Mouse (Mus musculus): ENCODE measurements around the gene Tinagl1. TPM values are rescaled to one million over a fixed set of nuclear protein-coding genes. Genes with fewer than 3 reads are reported as not detected.

The Tinagl1 gene
- polyA plus RNA-seq, 1 experiment from 2014 or later, result 8.2 TPM

GRCm38 (mm10) chr4:130168280-130169183, 6.4 kb downstream of the Tinagl1 start:
- 37% methylated on average over 16 of the region's 16 CpGs for WGBS
- Histone ChIP-seq H3K4me3 (ENCODE audit: low read depth, low read length) (no peak overlapping the region), H3K27me3 (ENCODE audit: control insufficient read depth, insufficient read depth, low read length) (peaks cover 2% of the 10 kb centered on the region; the same call in 1 of the 2 replicates), H3K4me1 (ENCODE audit: control insufficient read depth, insufficient read depth, low read length) (peaks cover 7% of the 10 kb centered on the region), H3K9ac (replicated peaks; ENCODE audit: low read length) (no peak overlapping the region), H3K4me2 (ENCODE audit: low read depth, low read length) (no peak overlapping the region), H3K36me3 (replicated peaks; ENCODE audit: control insufficient read depth, insufficient read depth, low read depth, low read length) (no peaks in the 10 kb centered on the region), H3K27ac (replicated peaks; ENCODE audit: low read depth, low read length) (no peak overlapping the region), H3K9me3 (replicated peaks; ENCODE audit: control insufficient read depth, low read length) (no peaks in the 10 kb centered on the region)
- ATAC-seq (replicated peaks; ENCODE audit: insufficient number of reproducible peaks, low FRiP score, low TSS enrichment, low read depth), result no peak
- peak; percentile 56 for DNase-seq (ENCODE audit: low spot score)

GRCm38 (mm10) chr4:130167814-130168213, 7.1 kb downstream of the Tinagl1 start:
- Histone ChIP-seq H3K27ac (replicated peaks; ENCODE audit: low read depth, low read length) (no peak overlapping the region), H3K27me3 (ENCODE audit: control insufficient read depth, insufficient read depth, low read length) (0 out of 2 replicates have a peak, but pooled peaks cover 2% of the 10 kb centered on the region), H3K36me3 (replicated peaks; ENCODE audit: control insufficient read depth, insufficient read depth, low read depth, low read length) (no peaks in the 10 kb centered on the region), H3K4me3 (ENCODE audit: low read depth, low read length) (no peak overlapping the region), H3K9me3 (replicated peaks; ENCODE audit: control insufficient read depth, low read length) (no peaks in the 10 kb centered on the region), H3K9ac (replicated peaks; ENCODE audit: low read length) (no peak overlapping the region), H3K4me2 (ENCODE audit: low read depth, low read length) (0 out of 2 replicates have a peak overlapping the region, but pooled peaks have one; percentile 8), H3K4me1 (ENCODE audit: control insufficient read depth, insufficient read depth, low read length) (peaks cover 11% of the 10 kb centered on the region)
- ATAC-seq (replicated peaks; ENCODE audit: insufficient number of reproducible peaks, low FRiP score, low TSS enrichment, low read depth) (no peak), DNase-seq (ENCODE audit: low spot score) (no peak)
- 40% methylated on average over 9 of the region's 9 CpGs for WGBS

GRCm38 (mm10) chr4:130167321-130167720, 7.6 kb downstream of the Tinagl1 start:
- H3K36me3 ChIP-seq (replicated peaks; ENCODE audit: control insufficient read depth, insufficient read depth, low read depth, low read length), result no peaks in the 10 kb centered on the region
- no peak for DNase-seq (ENCODE audit: low spot score)
- WGBS, result 54% methylated on average over 22 of the region's 22 CpGs
- no peak overlapping the region for H3K4me3 ChIP-seq (ENCODE audit: low read depth, low read length)
- 0 out of 2 replicates have a peak, but pooled peaks cover 2% of the 10 kb centered on the region for H3K27me3 ChIP-seq (ENCODE audit: control insufficient read depth, insufficient read depth, low read length)
- H3K4me1 ChIP-seq (ENCODE audit: control insufficient read depth, insufficient read depth, low read length), result peaks cover 11% of the 10 kb centered on the region
- no peak overlapping the region for H3K27ac ChIP-seq (replicated peaks; ENCODE audit: low read depth, low read length)
- ATAC-seq (replicated peaks; ENCODE audit: insufficient number of reproducible peaks, low FRiP score, low TSS enrichment, low read depth), result no peak
- no peaks in the 10 kb centered on the region for H3K9me3 ChIP-seq (replicated peaks; ENCODE audit: control insufficient read depth, low read length)
- no peak overlapping the region for H3K9ac ChIP-seq (replicated peaks; ENCODE audit: low read length)
- H3K4me2 ChIP-seq (ENCODE audit: low read depth, low read length), result 0 out of 2 replicates have a peak overlapping the region, but pooled peaks have one; percentile 8

GRCm38 (mm10) chr4:130166592-130166991, 8.3 kb downstream of the Tinagl1 start:
- no peak overlapping the region for H3K4me2 ChIP-seq (ENCODE audit: low read depth, low read length)
- ATAC-seq (replicated peaks; ENCODE audit: insufficient number of reproducible peaks, low FRiP score, low TSS enrichment, low read depth), result no peak
- WGBS, result 63% methylated on average over 8 of the region's 8 CpGs

GRCm38 (mm10) chr4:130166061-130166460, 8.9 kb downstream of the Tinagl1 start:
- no peak for ATAC-seq (replicated peaks; ENCODE audit: insufficient number of reproducible peaks, low FRiP score, low TSS enrichment, low read depth)
- Histone ChIP-seq H3K36me3 (replicated peaks; ENCODE audit: control insufficient read depth, insufficient read depth, low read depth, low read length) (no peaks in the 10 kb centered on the region), H3K4me2 (ENCODE audit: low read depth, low read length) (no peak overlapping the region), H3K4me1 (ENCODE audit: control insufficient read depth, insufficient read depth, low read length) (peaks cover 11% of the 10 kb centered on the region), H3K9ac (replicated peaks; ENCODE audit: low read length) (no peak overlapping the region), H3K27me3 (ENCODE audit: control insufficient read depth, insufficient read depth, low read length) (0 out of 2 replicates have a peak, but pooled peaks cover 2% of the 10 kb centered on the region), H3K9me3 (replicated peaks; ENCODE audit: control insufficient read depth, low read length) (no peaks in the 10 kb centered on the region), H3K4me3 (ENCODE audit: low read depth, low read length) (no peak overlapping the region), H3K27ac (replicated peaks; ENCODE audit: low read depth, low read length) (no peak overlapping the region)
- 79% methylated on average over 18 of the region's 18 CpGs for WGBS
- DNase-seq (ENCODE audit: low spot score), result no peak

More at GRCm38 (mm10) chr4:130166592-130166991, 8.3 kb downstream of the Tinagl1 start:
- DNase-seq (ENCODE audit: low spot score), result no peak
- H3K27me3 ChIP-seq (ENCODE audit: control insufficient read depth, insufficient read depth, low read length), result 0 out of 2 replicates have a peak, but pooled peaks cover 2% of the 10 kb centered on the region
- H3K4me1 ChIP-seq (ENCODE audit: control insufficient read depth, insufficient read depth, low read length), result peaks cover 11% of the 10 kb centered on the region
- no peak overlapping the region for H3K4me3 ChIP-seq (ENCODE audit: low read depth, low read length)
- H3K9ac ChIP-seq (replicated peaks; ENCODE audit: low read length), result no peak overlapping the region
- no peaks in the 10 kb centered on the region for H3K36me3 ChIP-seq (replicated peaks; ENCODE audit: control insufficient read depth, insufficient read depth, low read depth, low read length)
- no peak overlapping the region for H3K27ac ChIP-seq (replicated peaks; ENCODE audit: low read depth, low read length)
- H3K9me3 ChIP-seq (replicated peaks; ENCODE audit: control insufficient read depth, low read length), result no peaks in the 10 kb centered on the region

GRCm38 (mm10) chr4:130164121-130164520, 10.8 kb downstream of the Tinagl1 start:
- Histone ChIP-seq H3K9me3 (replicated peaks; ENCODE audit: control insufficient read depth, low read length) (no peaks in the 10 kb centered on the region), H3K9ac (replicated peaks; ENCODE audit: low read length) (no peak overlapping the region), H3K4me3 (ENCODE audit: low read depth, low read length) (no peak overlapping the region), H3K27ac (replicated peaks; ENCODE audit: low read depth, low read length) (no peak overlapping the region), H3K4me2 (ENCODE audit: low read depth, low read length) (no peak overlapping the region), H3K27me3 (ENCODE audit: control insufficient read depth, insufficient read depth, low read length) (0 out of 2 replicates have a peak, but pooled peaks cover 2% of the 10 kb centered on the region), H3K4me1 (ENCODE audit: control insufficient read depth, insufficient read depth, low read length) (peaks cover 11% of the 10 kb centered on the region), H3K36me3 (replicated peaks; ENCODE audit: control insufficient read depth, insufficient read depth, low read depth, low read length) (no peaks in the 10 kb centered on the region)
- WGBS, result 77% methylated on average over 6 of the region's 6 CpGs
- ATAC-seq (replicated peaks; ENCODE audit: insufficient number of reproducible peaks, low FRiP score, low TSS enrichment, low read depth) (no peak), DNase-seq (ENCODE audit: low spot score) (no peak)

- WGBS, result 3% methylated on average over 20 of the region's 20 CpGs
- ATAC-seq (replicated peaks; ENCODE audit: insufficient number of reproducible peaks, low FRiP score, low TSS enrichment, low read depth), result no peak
- H3K27me3 ChIP-seq (ENCODE audit: control insufficient read depth, insufficient read depth, low read length), result 0 out of 2 replicates have a peak, but pooled peaks cover 2% of the 10 kb centered on the region
- peak overlapping the region; percentile 37 for H3K4me2 ChIP-seq (ENCODE audit: low read depth, low read length)
- no peak overlapping the region for H3K27ac ChIP-seq (replicated peaks; ENCODE audit: low read depth, low read length)
- no peaks in the 10 kb centered on the region for H3K9me3 ChIP-seq (replicated peaks; ENCODE audit: control insufficient read depth, low read length)
- peak overlapping the region; percentile 35 for H3K9ac ChIP-seq (replicated peaks; ENCODE audit: low read length)
- peak; percentile 44 for DNase-seq (ENCODE audit: low spot score)
- no peaks in the 10 kb centered on the region for H3K36me3 ChIP-seq (replicated peaks; ENCODE audit: control insufficient read depth, insufficient read depth, low read depth, low read length)
- H3K4me1 ChIP-seq (ENCODE audit: control insufficient read depth, insufficient read depth, low read length), result peaks cover 11% of the 10 kb centered on the region
- H3K4me3 ChIP-seq (ENCODE audit: low read depth, low read length), result no peak overlapping the region
Observed at GRCm38 (mm10) chr4:130163391-130163861, 11.5 kb downstream of the Tinagl1 start.

- H3K9me3 ChIP-seq (replicated peaks; ENCODE audit: control insufficient read depth, low read length), result no peaks in the 10 kb centered on the region
- H3K4me1 ChIP-seq (ENCODE audit: control insufficient read depth, insufficient read depth, low read length), result peaks cover 7% of the 10 kb centered on the region
- H3K36me3 ChIP-seq (replicated peaks; ENCODE audit: control insufficient read depth, insufficient read depth, low read depth, low read length), result no peaks in the 10 kb centered on the region
- WGBS, result 12% methylated on average over 4 of the region's 4 CpGs
- no peak overlapping the region for H3K27ac ChIP-seq (replicated peaks; ENCODE audit: low read depth, low read length)
- H3K27me3 ChIP-seq (ENCODE audit: control insufficient read depth, insufficient read depth, low read length), result 0 out of 2 replicates have a peak, but pooled peaks cover 2% of the 10 kb centered on the region
- no peak overlapping the region for H3K9ac ChIP-seq (replicated peaks; ENCODE audit: low read length)
- no peak for ATAC-seq (replicated peaks; ENCODE audit: insufficient number of reproducible peaks, low FRiP score, low TSS enrichment, low read depth)
- no peak overlapping the region for H3K4me3 ChIP-seq (ENCODE audit: low read depth, low read length)
- no peak for DNase-seq (ENCODE audit: low spot score)
- H3K4me2 ChIP-seq (ENCODE audit: low read depth, low read length), result no peak overlapping the region
Observed at GRCm38 (mm10) chr4:130161349-130161748, 13.6 kb downstream of the Tinagl1 start.

All from embryonic facial prominence, embryonic 11.5 days (tissue).